Mouse (Mus musculus): Measurements from ENCODE around the gene Atf4. TPM values are rescaled to one million over a fixed set of nuclear protein-coding genes. Genes with fewer than 3 reads are reported as not detected.

The Atf4 gene
- polyA plus RNA-seq, 1 experiment from 2014 or later, result 104 TPM

- Histone ChIP-seq H3K9me3 (no peaks in the 10 kb centered on the region), H3K4me3 (no peak overlapping the region), H3K27me3 (replicated peaks; ENCODE audit: low read depth, poor library complexity, severe bottlenecking) (no peaks in the 10 kb centered on the region), H3K27ac (replicated peaks) (no peak overlapping the region), H3K4me1 (peaks cover 13% of the 10 kb centered on the region; the same call in 1 of the 2 replicates), H3K36me3 (replicated peaks) (no peaks in the 10 kb centered on the region)
- DNase-seq (ENCODE audit: low spot score), result peak; percentile 70
- 45% methylated on average over 2 of the region's 2 CpGs for WGBS
Measured at GRCm38 (mm10) chr15:80225796-80226195, 29.2 kb upstream of the Atf4 start.

GRCm38 (mm10) chr15:80228071-80228800 is 26.7 kb upstream of the Atf4 start:
- H3K36me3 ChIP-seq (replicated peaks), result no peaks in the 10 kb centered on the region
- 79% methylated on average over 17 of the region's 17 CpGs for WGBS
- no peaks in the 10 kb centered on the region for H3K9me3 ChIP-seq
- H3K27ac ChIP-seq (replicated peaks), result no peak overlapping the region; the same call in 1 of the 2 replicates
- DNase-seq (ENCODE audit: low spot score), result no peak
- H3K27me3 ChIP-seq (replicated peaks; ENCODE audit: low read depth, poor library complexity, severe bottlenecking), result no peaks in the 10 kb centered on the region
- H3K4me3 ChIP-seq, result no peak overlapping the region
- peaks cover 19% of the 10 kb centered on the region for H3K4me1 ChIP-seq

- peaks cover 35% of the 10 kb centered on the region for H3K4me1 ChIP-seq
- H3K9me3 ChIP-seq, result no peaks in the 10 kb centered on the region
- H3K4me3 ChIP-seq, result no peak overlapping the region
- no peaks in the 10 kb centered on the region for H3K27me3 ChIP-seq (replicated peaks; ENCODE audit: low read depth, poor library complexity, severe bottlenecking)
- no peak overlapping the region for H3K27ac ChIP-seq (replicated peaks)
- no peak for DNase-seq (ENCODE audit: low spot score)
- WGBS, result 49% methylated on average over 2 of the region's 2 CpGs
- peaks cover 21% of the 10 kb centered on the region for H3K36me3 ChIP-seq (replicated peaks)
Measured at GRCm38 (mm10) chr15:80232331-80232730, 22.7 kb upstream of the Atf4 start.

- Histone ChIP-seq H3K4me3 (peak overlapping the region; percentile 83), H3K4me1 (peaks cover 30% of the 10 kb centered on the region), H3K36me3 (replicated peaks) (peaks cover 28% of the 10 kb centered on the region), H3K27ac (replicated peaks) (peak overlapping the region; percentile 95; the same call in 1 of the 2 replicates), H3K9me3 (no peaks in the 10 kb centered on the region), H3K27me3 (replicated peaks; ENCODE audit: low read depth, poor library complexity, severe bottlenecking) (no peaks in the 10 kb centered on the region)
- no peak for DNase-seq (ENCODE audit: low spot score)
- WGBS, result 67% methylated on average over 4 of the region's 4 CpGs
Measured at GRCm38 (mm10) chr15:80233053-80233452, 21.9 kb upstream of the Atf4 start.

- WGBS, result under 1% methylated on average over 67 of the region's 67 CpGs
- peaks cover 37% of the 10 kb centered on the region for H3K36me3 ChIP-seq (replicated peaks)
- no peaks in the 10 kb centered on the region for H3K27me3 ChIP-seq (replicated peaks; ENCODE audit: low read depth, poor library complexity, severe bottlenecking)
- peak within 1 kb of the TSS; percentile 95 for H3K27ac ChIP-seq (replicated peaks)
- peaks cover 25% of the 10 kb centered on the region for H3K4me1 ChIP-seq
- DNase-seq (ENCODE audit: low spot score), result peak; percentile 98
- H3K9me3 ChIP-seq, result no peaks in the 10 kb centered on the region
- peak within 1 kb of the TSS; percentile 83 for H3K4me3 ChIP-seq
Measured at GRCm38 (mm10) chr15:80233733-80234509, 21.1 kb upstream of the Atf4 start, which contains the start of gene Mief1. Gene Mief1, plus strand, starts transcription at chr15:80234018.

DNA sequence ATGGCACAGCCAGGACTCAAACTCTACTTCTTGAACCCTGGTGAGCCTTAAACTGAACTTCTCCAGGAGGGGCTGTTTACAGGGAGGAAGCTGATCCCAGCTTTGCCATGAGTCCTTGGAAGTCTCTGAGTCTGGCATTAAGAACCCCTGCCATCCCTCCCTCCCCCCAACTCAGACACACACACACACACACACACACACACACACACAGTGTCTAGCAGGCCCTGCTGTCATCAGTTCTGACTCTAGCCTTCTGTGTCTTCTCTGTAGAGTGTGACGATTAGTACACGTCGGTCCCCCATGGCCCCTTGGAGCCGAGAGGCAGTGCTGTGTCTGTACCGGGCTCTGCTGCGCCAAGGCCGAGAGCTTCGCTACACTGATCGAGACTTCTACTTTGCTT is 19.4 kb upstream of the Atf4 start, which contains the start of gene AC140267.1:
AC140267.1 (plus strand) TSS at position 301 of the 400 bp plus-strand sequence.
- Histone ChIP-seq H3K27ac (replicated peaks) (peak within 1 kb of the TSS; percentile 95), H3K4me1 (peaks cover 25% of the 10 kb centered on the region), H3K4me3 (peak within 1 kb of the TSS; percentile 83), H3K27me3 (replicated peaks; ENCODE audit: low read depth, poor library complexity, severe bottlenecking) (no peaks in the 10 kb centered on the region), H3K9me3 (no peaks in the 10 kb centered on the region), H3K36me3 (replicated peaks) (peaks cover 48% of the 10 kb centered on the region)
- DNase-seq (ENCODE audit: low spot score), result no peak
- 94% methylated on average over 9 of the region's 9 CpGs for WGBS

DNA sequence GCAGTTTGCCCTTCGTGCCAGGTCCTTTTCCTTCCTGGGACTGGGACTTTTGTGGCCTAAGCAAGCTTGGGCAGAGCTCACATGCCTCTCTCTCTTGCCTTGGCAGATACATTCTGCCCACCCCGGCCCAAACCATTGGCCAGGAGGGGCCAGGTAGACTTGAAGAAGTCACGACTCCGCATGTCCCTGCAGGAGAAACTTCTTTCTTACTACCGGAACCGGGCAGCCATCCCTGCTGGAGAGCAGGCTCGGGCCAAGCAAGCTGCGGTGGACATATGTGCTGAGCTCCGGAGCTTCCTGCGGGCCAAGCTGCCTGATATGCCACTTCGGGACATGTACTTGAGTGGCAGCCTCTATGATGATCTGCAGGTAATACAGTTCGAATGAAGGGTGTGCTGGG is 6.8 kb upstream of the Atf4 start:
- Histone ChIP-seq H3K9me3 (no peaks in the 10 kb centered on the region), H3K27ac (replicated peaks) (no peak overlapping the region), H3K36me3 (replicated peaks) (peaks cover 95% of the 10 kb centered on the region), H3K4me3 (no peak overlapping the region), H3K27me3 (replicated peaks; ENCODE audit: low read depth, poor library complexity, severe bottlenecking) (no peaks in the 10 kb centered on the region), H3K4me1 (peaks cover 6% of the 10 kb centered on the region)
- 96% methylated on average over 12 of the region's 12 CpGs for WGBS
- DNase-seq (ENCODE audit: low spot score), result no peak

DNA sequence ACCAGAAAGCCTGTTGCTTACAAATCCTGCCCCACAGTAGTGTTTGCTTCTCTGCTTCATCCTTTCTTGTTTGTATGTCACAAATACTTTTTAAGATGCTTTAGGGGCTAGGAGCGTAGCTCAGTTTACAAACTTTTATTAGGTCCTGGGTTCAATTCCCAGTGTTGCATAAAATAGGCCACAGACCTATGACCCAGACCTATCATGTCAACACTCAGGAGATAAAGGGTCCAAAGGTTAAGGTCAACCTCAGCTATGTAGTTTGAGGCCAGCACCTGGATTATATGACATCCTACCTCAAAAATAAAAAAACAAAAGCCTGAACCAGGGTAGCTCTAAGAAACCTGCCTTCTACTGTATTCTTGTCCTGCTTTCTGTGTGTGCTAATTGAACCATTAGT is 6.4 kb upstream of the Atf4 start:
- no peak for DNase-seq (ENCODE audit: low spot score)
- 96% methylated on average over 1 of the region's 1 CpGs for WGBS
- no peak overlapping the region for H3K4me3 ChIP-seq
- no peak overlapping the region for H3K27ac ChIP-seq (replicated peaks)
- H3K27me3 ChIP-seq (replicated peaks; ENCODE audit: low read depth, poor library complexity, severe bottlenecking), result no peaks in the 10 kb centered on the region
- H3K9me3 ChIP-seq, result no peaks in the 10 kb centered on the region
- peaks cover 11% of the 10 kb centered on the region for H3K4me1 ChIP-seq
- peaks cover 91% of the 10 kb centered on the region for H3K36me3 ChIP-seq (replicated peaks)

GRCm38 (mm10) chr15:80249672-80250071 is 5.3 kb upstream of the Atf4 start:
- Histone ChIP-seq H3K4me3 (no peak overlapping the region), H3K27ac (replicated peaks) (no peak overlapping the region), H3K4me1 (peaks cover 22% of the 10 kb centered on the region), H3K36me3 (replicated peaks) (peaks cover 80% of the 10 kb centered on the region), H3K27me3 (replicated peaks; ENCODE audit: low read depth, poor library complexity, severe bottlenecking) (no peaks in the 10 kb centered on the region), H3K9me3 (no peaks in the 10 kb centered on the region)
- WGBS, result 94% methylated on average over 10 of the region's 10 CpGs
- DNase-seq (ENCODE audit: low spot score), result no peak

DNA sequence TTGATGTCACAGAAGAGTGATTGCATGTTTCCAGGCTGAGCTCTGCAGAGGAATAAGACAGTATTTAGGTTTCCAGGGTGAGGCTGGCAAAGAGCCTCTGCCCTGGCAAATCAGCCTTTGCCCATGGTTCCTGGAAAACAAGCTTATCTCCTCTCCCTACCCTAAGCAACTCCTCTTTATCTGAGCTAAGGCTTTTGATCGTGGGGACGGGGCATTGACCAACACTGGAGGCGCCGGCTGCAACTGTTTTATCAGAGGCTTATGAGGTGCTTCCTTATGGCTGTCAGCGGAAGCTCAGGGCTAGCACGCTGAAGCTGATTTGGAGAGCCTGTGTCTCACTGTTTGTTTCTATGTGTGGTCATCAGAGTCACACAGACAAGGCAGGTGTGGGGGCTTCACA is 4.4 kb upstream of the Atf4 start:
- DNase-seq (ENCODE audit: low spot score), result no peak
- no peak overlapping the region for H3K27ac ChIP-seq (replicated peaks)
- H3K4me3 ChIP-seq, result no peak overlapping the region
- peaks cover 74% of the 10 kb centered on the region for H3K36me3 ChIP-seq (replicated peaks)
- H3K27me3 ChIP-seq (replicated peaks; ENCODE audit: low read depth, poor library complexity, severe bottlenecking), result no peaks in the 10 kb centered on the region
- H3K4me1 ChIP-seq, result peaks cover 22% of the 10 kb centered on the region
- WGBS, result 93% methylated on average over 6 of the region's 6 CpGs
- H3K9me3 ChIP-seq, result no peaks in the 10 kb centered on the region

DNA sequence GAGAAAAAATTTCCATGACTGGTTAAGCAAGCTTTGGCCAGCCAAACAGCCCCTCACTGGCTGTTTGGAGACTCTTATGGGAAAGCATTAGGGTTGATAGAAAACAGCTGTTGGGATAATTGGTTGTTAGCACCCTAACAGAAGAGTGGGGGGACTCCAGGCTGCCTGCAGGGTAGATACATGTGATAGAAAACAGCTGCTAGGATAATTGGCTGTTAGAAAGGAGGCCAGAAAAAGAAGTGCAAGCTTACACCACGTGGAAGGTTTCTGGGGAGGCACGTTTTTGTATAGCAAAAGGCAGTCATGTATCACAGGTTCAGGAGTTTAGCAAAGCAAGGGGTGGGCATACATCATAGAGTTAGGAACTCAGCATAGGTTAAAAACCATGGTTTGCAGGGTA is 1.5 kb upstream of the Atf4 start:
- Histone ChIP-seq H3K27me3 (replicated peaks; ENCODE audit: low read depth, poor library complexity, severe bottlenecking) (no peaks in the 10 kb centered on the region), H3K4me3 (0 out of 2 replicates have a peak overlapping the region, but pooled peaks have one; percentile 100), H3K9me3 (no peaks in the 10 kb centered on the region), H3K4me1 (peaks cover 45% of the 10 kb centered on the region), H3K36me3 (replicated peaks) (peaks cover 73% of the 10 kb centered on the region), H3K27ac (replicated peaks) (peak overlapping the region; percentile 100)
- 26% methylated on average over 2 of the region's 2 CpGs for WGBS
- DNase-seq (ENCODE audit: low spot score), result peak; percentile 40

GRCm38 (mm10) chr15:80254207-80254606 is 777 bp upstream of the Atf4 start:
- WGBS, result 57% methylated on average over 6 of the region's 6 CpGs
- Histone ChIP-seq H3K27me3 (replicated peaks; ENCODE audit: low read depth, poor library complexity, severe bottlenecking) (no peaks in the 10 kb centered on the region), H3K36me3 (replicated peaks) (peaks cover 73% of the 10 kb centered on the region), H3K27ac (replicated peaks) (peak overlapping the region; percentile 100), H3K4me1 (peaks cover 48% of the 10 kb centered on the region), H3K4me3 (peak overlapping the region; percentile 100), H3K9me3 (no peaks in the 10 kb centered on the region)
- no peak for DNase-seq (ENCODE audit: low spot score)

Measured in embryonic facial prominence, embryonic 10.5 days (tissue).